ENCODE assay signal across 14 mouse cellular contexts in genomic region chr9:115990661-115991060, GRCm38 (mm10).
DNase-seq lines count a peak whose midpoint lies in the region; ATAC-seq and TF ChIP-seq lines count a peak whose summit lies in the region.
"Had no signal": no experiment of that assay in that cellular context is flagged by ENCODE, and none has a peak within 500 bp of the region (broad histone marks: within the 10 kb centered on the region; RNA-seq: fewer than 3 reads in every experiment).

No protein-coding gene starts in this region.

- H3K27ac ChIP-seq in hindbrain, embryonic 11.5 days (ENCODE audit: low read depth, low read length), result no peak overlapping the region
- no peak overlapping the region for H3K27ac ChIP-seq in hindbrain, embryonic 12.5 days
- H3K27ac ChIP-seq in midbrain, postnatal 0 days (ENCODE audit: low read depth, low read length), result no peak overlapping the region
- H3K27ac ChIP-seq in midbrain, embryonic 10.5 days (replicated peaks), result no peak overlapping the region
- H3K27ac ChIP-seq: embryonic facial prominence, embryonic 13.5 days; forebrain, embryonic 15.5 days; limb, embryonic 15.5 days had no signal

- H3K9ac ChIP-seq in hindbrain, embryonic 11.5 days (ENCODE audit: low read depth, low read length), result no peak overlapping the region
- no peak overlapping the region for H3K9ac ChIP-seq in hindbrain, embryonic 12.5 days
- H3K9ac ChIP-seq in midbrain, postnatal 0 days (replicated peaks; ENCODE audit: low read length, poor library complexity, severe bottlenecking), result no peak overlapping the region
- H3K9ac ChIP-seq: embryonic facial prominence, embryonic 13.5 days; forebrain, embryonic 15.5 days; limb, embryonic 15.5 days had no signal

- H3K9me3 ChIP-seq in hindbrain, embryonic 11.5 days (ENCODE audit: control insufficient read depth, low read length), result no peaks in the 10 kb centered on the region
- H3K9me3 ChIP-seq in hindbrain, embryonic 12.5 days (replicated peaks), result 0 out of 2 replicates have a peak, but pooled peaks cover 2% of the 10 kb centered on the region
- no peaks in the 10 kb centered on the region for H3K9me3 ChIP-seq in midbrain, postnatal 0 days (ENCODE audit: low read length)
- 0 out of 2 replicates have a peak, but pooled peaks cover 4% of the 10 kb centered on the region for H3K9me3 ChIP-seq in midbrain, embryonic 10.5 days (replicated peaks)
- H3K9me3 ChIP-seq: embryonic facial prominence, embryonic 13.5 days; forebrain, embryonic 15.5 days; limb, embryonic 15.5 days had no signal

- TF ChIP-seq CTCF in midbrain, postnatal 0 days (IDR thresholded peaks at IDR 0.05), result peak; percentile 31

- peak; percentile 17 for DNase-seq in hindbrain, embryonic 11.5 days (ENCODE audit: low spot score)
- no peak for DNase-seq in midbrain, postnatal 0 days (ENCODE audit: low spot score)
- DNase-seq in midbrain, embryonic 10.5 days (ENCODE audit: low spot score), result no peak
- peak; percentile 10 for DNase-seq in T-cell, adult 2 months (ENCODE audit: low spot score)
- peak; percentile 18 for DNase-seq in splenic B cell, adult 2 months (ENCODE audit: low read depth, low spot score)
- no peak for DNase-seq in cerebellum, adult 11-12 months
- DNase-seq in retina, postnatal 1 day, result no peak
- DNase-seq: adrenal gland, adult 2 months; heart, postnatal 36 days; layer of hippocampus, postnatal 36 days had no signal

- no peak overlapping the region for H3K4me2 ChIP-seq in hindbrain, embryonic 11.5 days (replicated peaks; ENCODE audit: low read depth, low read length)
- no peak overlapping the region for H3K4me2 ChIP-seq in hindbrain, embryonic 12.5 days (replicated peaks)
- no peak overlapping the region for H3K4me2 ChIP-seq in midbrain, postnatal 0 days (ENCODE audit: low read depth, low read length, poor library complexity, severe bottlenecking)
- H3K4me2 ChIP-seq: embryonic facial prominence, embryonic 13.5 days; forebrain, embryonic 15.5 days; limb, embryonic 15.5 days had no signal

- ATAC-seq in hindbrain, embryonic 11.5 days (ENCODE audit: low FRiP score), result no peak
- no peak for ATAC-seq in hindbrain, embryonic 12.5 days (ENCODE audit: low FRiP score)
- no peak for ATAC-seq in midbrain, postnatal 0 days (ENCODE audit: low FRiP score)
- ATAC-seq: forebrain, embryonic 15.5 days had no signal

- no peak overlapping the region for H3K4me3 ChIP-seq in hindbrain, embryonic 11.5 days (ENCODE audit: low read depth, low read length)
- H3K4me3 ChIP-seq in hindbrain, embryonic 12.5 days, result no peak overlapping the region
- H3K4me3 ChIP-seq in midbrain, postnatal 0 days (ENCODE audit: low read depth, low read length), result no peak overlapping the region
- H3K4me3 ChIP-seq in midbrain, embryonic 10.5 days, result no peak overlapping the region
- H3K4me3 ChIP-seq: embryonic facial prominence, embryonic 13.5 days; forebrain, embryonic 15.5 days; limb, embryonic 15.5 days had no signal

- no peaks in the 10 kb centered on the region for H3K4me1 ChIP-seq in hindbrain, embryonic 11.5 days (replicated peaks; ENCODE audit: control insufficient read depth, insufficient read depth, low read length)
- no peaks in the 10 kb centered on the region for H3K4me1 ChIP-seq in hindbrain, embryonic 12.5 days
- no peaks in the 10 kb centered on the region for H3K4me1 ChIP-seq in midbrain, postnatal 0 days (ENCODE audit: insufficient read depth, low read length)
- no peaks in the 10 kb centered on the region for H3K4me1 ChIP-seq in midbrain, embryonic 10.5 days
- H3K4me1 ChIP-seq: forebrain, embryonic 15.5 days; limb, embryonic 15.5 days had no signal

- 89% methylated on average over 7 of the region's 7 CpGs for WGBS in hindbrain, embryonic 11.5 days
- WGBS in hindbrain, embryonic 12.5 days, result 93% methylated on average over 7 of the region's 7 CpGs
- WGBS in midbrain, postnatal 0 days, result 92% methylated on average over 7 of the region's 7 CpGs
- 91% methylated on average over 7 of the region's 7 CpGs for WGBS in midbrain, embryonic 10.5 days

- no peaks in the 10 kb centered on the region for H3K36me3 ChIP-seq in hindbrain, embryonic 11.5 days (ENCODE audit: control insufficient read depth, insufficient read depth, low read length)
- H3K36me3 ChIP-seq in hindbrain, embryonic 12.5 days, result no peaks in the 10 kb centered on the region
- H3K36me3 ChIP-seq in midbrain, postnatal 0 days (ENCODE audit: insufficient read depth, low read length), result no peaks in the 10 kb centered on the region
- H3K36me3 ChIP-seq in midbrain, embryonic 10.5 days, result no peaks in the 10 kb centered on the region
- H3K36me3 ChIP-seq in splenic B cell, adult 2 months (ENCODE audit: control insufficient read depth, insufficient read depth, low read length, poor library complexity, severe bottlenecking), result no peaks in the 10 kb centered on the region
- H3K36me3 ChIP-seq: embryonic facial prominence, embryonic 13.5 days; forebrain, embryonic 15.5 days; limb, embryonic 15.5 days had no signal

- no peaks in the 10 kb centered on the region for H3K27me3 ChIP-seq in hindbrain, embryonic 11.5 days (ENCODE audit: control insufficient read depth, insufficient read depth, low read length)
- H3K27me3 ChIP-seq in hindbrain, embryonic 12.5 days, result no peaks in the 10 kb centered on the region
- no peaks in the 10 kb centered on the region for H3K27me3 ChIP-seq in midbrain, postnatal 0 days (ENCODE audit: insufficient read depth, low read length)
- no peaks in the 10 kb centered on the region for H3K27me3 ChIP-seq in midbrain, embryonic 10.5 days (ENCODE audit: low read depth, poor library complexity, severe bottlenecking)
- H3K27me3 ChIP-seq in splenic B cell, adult 2 months (ENCODE audit: control insufficient read depth, insufficient read depth, low read length, poor library complexity, severe bottlenecking), result no peaks in the 10 kb centered on the region
- H3K27me3 ChIP-seq: embryonic facial prominence, embryonic 13.5 days; forebrain, embryonic 15.5 days; limb, embryonic 15.5 days had no signal

Comparison
In these comparisons a context has a peak if more than half of its experiments do, and no peak if none do; other contexts are left out.
1. DNase-seq: peak in hindbrain, embryonic 11.5 days (single experiment), T-cell, adult 2 months (single experiment) and splenic B cell, adult 2 months (single experiment); none in midbrain, postnatal 0 days (single experiment), midbrain, embryonic 10.5 days (single experiment), cerebellum, adult 11-12 months (single experiment) and retina, postnatal 1 day (single experiment).